In genomic region chr5:9265586-9266279, GRCm38 (mm10) we compare ENCODE assay signal across 8 mouse cellular contexts. TPM values are rescaled to one million over a fixed set of nuclear protein-coding genes. Genes with fewer than 3 reads are reported as not detected.
DNase-seq lines count a peak whose midpoint lies in the region; ATAC-seq lines count a peak whose summit lies in the region.

TSS of gene 9330182L06Rik (plus strand) at chr5:9266118.

- DNase-seq in adrenal gland, adult 18-20 months (ENCODE audit: low spot score in 2 of 2), result peak; percentile 57 to 59
- peak; percentile 85 for DNase-seq in cerebellum, adult 8-10 months
- DNase-seq in left cerebral cortex, adult 8-10 months (ENCODE audit: low spot score in 2 of 2), result peak; percentile 68 to 76
- DNase-seq in lung, postnatal 36 days, result peak; percentile 53
- peak; percentile 86 for DNase-seq in right cerebral cortex, adult 18-20 months

- ATAC-seq in frontal cortex, adult (ENCODE audit: low TSS enrichment), result peak; percentile 92
- ATAC-seq in inflammation-experienced regulatory T-cells, adult 6 months, result peak; percentile 32
- ATAC-seq in activated CD4-positive, CD25-positive, alpha-beta regulatory T cell, adult 4 months, result no peak

RNA-seq across cellular contexts. Expression of gene 9330182L06Rik, which starts in this region (rescaled TPM):
- 10 to 100 TPM; 10.1 to 13.2 TPM for total RNA-seq in adrenal gland, adult 18-20 months (2021)
- polyA plus RNA-seq in inflammation-experienced regulatory T-cells, adult 6 months (2017; shearing (Covaris generic)), result under 1 TPM in 2 of 3 experiments, not detected in 1; 0.18 to 0.38 TPM
- total RNA-seq in left cerebral cortex, adult 8-10 months (2022), result 10 to 100 TPM; 36.3 to 43.2 (median 40.0) TPM
- polyA plus RNA-seq in activated CD4-positive, CD25-positive, alpha-beta regulatory T cell, adult 4 months (2017; shearing (Covaris generic)), result not detected

Comparison
In these comparisons a context has a peak if more than half of its experiments do, and no peak if none do; other contexts are left out.
1. Peak in ATAC-seq in inflammation-experienced regulatory T-cells, adult 6 months; RNA of the gene not detected or under 1 TPM.